Mouse (Mus musculus) heart, adult 2 months (tissue): ENCODE results near the gene Wdr49.

Experiments
- CTCF ChIP-seq: fragments of 200-600 bp; IDR thresholded peaks from 2 replicates; pipeline ENCODE4 v1.8.1; 2022; ENCODE audit warnings: antibody characterized with exemption, mild to moderate bottlenecking, moderate library complexity
- EP300 ChIP-seq: fragments of 200-500 bp; IDR thresholded peaks from 2 replicates; pipeline ENCODE4 v1.6.1; 2011; ENCODE audit warnings: low read depth, low read length, control low read depth; ENCODE audit not compliant: insufficient read depth
- POLR2A ChIP-seq: fragments of 200-500 bp; IDR thresholded peaks from 2 replicates; pipeline ENCODE4 v1.6.1; 2011; ENCODE audit warnings: mild to moderate bottlenecking, low read depth, low read length, control low read depth; ENCODE audit not compliant: insufficient read depth

DNA sequence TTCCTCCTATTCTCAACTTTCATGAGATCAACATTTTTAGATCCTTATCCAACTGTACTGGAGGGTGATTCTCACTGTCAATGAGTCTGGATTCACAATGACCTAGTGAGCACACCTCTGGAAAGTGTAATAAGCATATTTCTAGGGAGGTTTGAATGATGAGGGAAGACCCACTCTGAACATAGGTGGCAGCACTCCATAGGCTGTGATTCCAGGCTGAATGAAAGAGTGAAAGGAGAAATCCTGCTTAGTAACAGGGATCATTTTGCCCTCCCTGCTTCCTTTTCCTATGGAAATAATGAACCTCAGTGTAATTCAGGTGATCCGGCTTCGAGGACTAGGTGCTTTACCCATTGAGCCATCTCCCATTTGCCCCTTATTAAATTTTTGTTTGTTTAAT, 180.9 kb downstream of the Wdr49 start:
- TF ChIP-seq POLR2A, result no peak
- peak; percentile 14; the same call in 1 of the 2 replicates for TF ChIP-seq CTCF
- TF ChIP-seq EP300, result no peak
